Mouse (Mus musculus): ENCODE measurements around the gene Osgin1. TPM values are rescaled to one million over a fixed set of nuclear protein-coding genes. Genes with fewer than 3 reads are reported as not detected.
A peak's percentile ranks its signal among the peaks of the same experiment; 100 is the strongest.

Gene Osgin1
- 1 to 10 TPM; 3.1 to 4.2 TPM for total RNA-seq (2021)
- long read RNA-seq, experiment 1, partial matches to known transcripts, result 1 of 28 reads
- long read RNA-seq, experiment 1, other reads (novel, unspliced or antisense), result 23 of 28 reads
- long read RNA-seq, experiment 2, partial matches to known transcripts, result 0 of 11 reads
- long read RNA-seq, experiment 2, other reads (novel, unspliced or antisense), result 9 of 11 reads

- DNase-seq, result no peak
These were observed at the start of gene Osgin1 for GRCm38 (mm10) chr8:119433582-119434174. Gene Osgin1 (plus strand): TSS chr8:119434124.

GRCm38 (mm10) chr8:119384478-119384877 is 49.4 kb upstream of the Osgin1 start:
- DNase-seq, result peak; percentile 50 to 85

- no peak for DNase-seq
These were observed 48.1 kb upstream of the Osgin1 start for GRCm38 (mm10) chr8:119385854-119386253.

DNA sequence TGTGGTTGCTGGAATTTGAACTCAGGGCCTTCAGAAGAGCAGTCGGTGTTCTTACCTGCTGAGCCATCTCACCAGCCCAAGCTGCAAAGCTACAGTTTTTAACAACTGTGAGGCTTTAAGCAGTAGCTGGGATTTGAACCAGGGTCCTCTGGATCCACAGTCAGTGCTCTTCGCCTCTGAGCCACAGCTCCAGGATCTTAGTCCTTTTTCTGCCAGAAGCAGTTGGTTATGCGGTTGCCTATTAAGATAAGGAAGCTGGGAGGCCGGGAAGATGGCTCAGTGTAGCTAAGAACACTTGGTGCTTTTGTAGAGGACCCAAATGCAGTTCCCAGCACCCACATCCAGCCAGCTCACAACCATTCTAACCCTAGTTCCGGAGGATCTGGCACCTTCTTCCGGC is 46.9 kb upstream of the Osgin1 start:
- no peak for DNase-seq

DNA sequence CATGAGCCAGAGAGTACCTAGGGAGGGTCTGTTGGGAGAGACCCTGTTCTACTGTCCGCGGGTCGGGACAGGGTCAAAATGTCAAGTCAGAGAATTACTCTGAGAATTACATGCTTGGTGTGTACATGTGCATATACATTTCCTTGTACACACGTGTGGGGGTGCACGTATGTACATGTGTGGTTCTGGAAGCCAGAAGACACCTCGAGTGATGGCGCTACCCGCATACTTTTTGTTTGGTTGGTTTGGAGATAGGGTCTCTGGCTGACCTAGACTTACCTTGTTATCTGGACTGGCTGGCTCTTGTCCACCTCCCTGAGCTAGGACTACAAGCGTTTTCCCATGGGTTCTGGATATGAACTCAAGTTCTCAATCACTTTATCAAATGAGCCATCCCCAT is 39.8 kb upstream of the Osgin1 start:
- no peak for DNase-seq

GRCm38 (mm10) chr8:119394524-119395026 is 39.3 kb upstream of the Osgin1 start, which contains the start of gene Mlycd:
Gene Mlycd (plus strand): TSS chr8:119394878.
- peak; percentile 94 to 97 for DNase-seq

DNA sequence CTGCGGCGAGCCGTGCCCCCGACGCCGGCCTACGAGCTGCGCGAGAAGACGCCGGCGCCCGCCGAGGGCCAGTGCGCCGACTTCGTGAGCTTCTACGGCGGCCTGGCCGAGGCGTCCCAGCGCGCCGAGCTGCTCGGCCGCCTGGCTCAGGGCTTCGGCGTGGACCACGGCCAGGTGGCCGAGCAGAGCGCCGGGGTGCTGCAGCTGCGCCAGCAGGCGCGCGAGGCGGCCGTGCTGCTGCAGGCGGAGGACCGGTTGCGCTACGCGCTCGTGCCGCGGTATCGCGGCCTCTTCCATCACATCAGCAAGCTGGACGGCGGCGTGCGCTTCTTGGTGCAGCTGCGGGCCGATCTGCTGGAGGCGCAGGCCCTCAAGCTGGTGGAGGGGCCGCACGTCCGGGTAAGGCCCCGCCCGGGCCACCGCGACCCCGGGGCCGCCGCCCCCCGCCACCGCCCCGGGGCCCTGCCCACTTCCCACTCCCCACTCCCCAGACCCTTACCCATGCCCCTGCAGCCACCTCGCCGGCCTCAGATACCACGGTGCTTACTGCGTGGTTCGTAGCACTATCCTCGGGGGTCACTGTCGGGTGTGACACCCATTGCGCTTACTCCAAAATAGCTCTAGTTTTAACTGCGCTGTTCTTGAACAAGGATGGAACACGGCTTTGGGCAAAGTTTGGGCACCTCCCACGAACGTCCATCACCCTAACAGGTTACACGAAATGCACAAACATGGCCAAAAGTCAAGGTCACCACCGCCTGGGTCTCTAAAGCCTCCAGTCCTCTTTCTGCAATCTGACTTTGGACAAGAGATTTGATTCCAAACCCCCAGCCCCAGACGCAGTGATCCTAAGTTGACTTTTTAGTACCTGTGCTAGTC is 38.6 kb upstream of the Osgin1 start:
- peak in 1 of 2 experiments; percentile 34 for DNase-seq

DNA sequence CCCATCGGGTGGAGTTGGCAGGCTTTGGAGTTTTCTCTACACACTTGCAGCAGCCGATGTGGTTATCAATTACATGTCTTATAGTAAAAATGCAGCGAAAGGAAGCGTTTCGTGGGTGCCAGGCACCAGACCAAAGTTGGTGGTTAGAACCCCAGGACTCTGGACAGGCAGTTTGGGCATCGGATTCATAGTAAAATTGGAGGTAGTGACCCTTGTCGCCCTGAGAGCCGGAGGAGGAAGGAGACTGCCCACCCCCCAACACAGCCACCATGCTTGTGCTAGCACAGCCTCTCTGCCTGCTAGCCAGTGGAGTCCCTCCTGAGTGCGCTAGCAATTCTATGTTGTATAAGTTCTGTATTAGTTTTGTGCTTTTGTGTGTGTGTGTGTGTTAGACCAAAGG is 35.4 kb upstream of the Osgin1 start:
- DNase-seq, result peak in 1 of 2 experiments; percentile 36

- peak; percentile 77 to 84 for DNase-seq
These were observed 34.7 kb upstream of the Osgin1 start for GRCm38 (mm10) chr8:119399255-119399654.

- peak in 1 of 2 experiments; percentile 11 for DNase-seq
These were observed 33.7 kb upstream of the Osgin1 start for GRCm38 (mm10) chr8:119400122-119400671.

GRCm38 (mm10) chr8:119400904-119401303 is 33.0 kb upstream of the Osgin1 start:
- no peak for DNase-seq

DNA sequence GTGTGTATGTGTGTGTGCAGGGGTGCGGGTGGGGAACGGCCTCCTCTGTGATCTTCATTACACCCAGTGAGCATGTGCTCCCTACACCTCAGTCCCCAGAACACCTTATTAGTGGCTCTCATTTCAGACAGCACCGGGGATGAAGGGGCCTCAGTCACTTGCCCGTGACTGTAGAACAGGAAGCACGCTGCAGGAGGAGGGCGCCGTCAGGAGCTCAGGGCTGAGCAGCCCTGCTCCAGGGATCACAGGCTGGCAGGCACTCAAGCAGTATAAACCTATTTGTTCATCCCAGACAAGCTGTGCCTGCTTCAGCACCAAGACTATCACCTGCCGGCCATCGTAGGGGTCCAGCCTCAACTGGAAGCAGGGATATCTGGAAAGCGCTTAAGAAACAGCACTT is 30.0 kb upstream of the Osgin1 start:
- DNase-seq, result peak in 1 of 2 experiments; percentile 1

GRCm38 (mm10) chr8:119404648-119405047 is 29.3 kb upstream of the Osgin1 start:
- DNase-seq, result no peak

- DNase-seq, result no peak
These were observed 25.6 kb upstream of the Osgin1 start for GRCm38 (mm10) chr8:119408311-119408710.

GRCm38 (mm10) chr8:119412037-119412734 is 21.7 kb upstream of the Osgin1 start:
- DNase-seq, result no peak

DNA sequence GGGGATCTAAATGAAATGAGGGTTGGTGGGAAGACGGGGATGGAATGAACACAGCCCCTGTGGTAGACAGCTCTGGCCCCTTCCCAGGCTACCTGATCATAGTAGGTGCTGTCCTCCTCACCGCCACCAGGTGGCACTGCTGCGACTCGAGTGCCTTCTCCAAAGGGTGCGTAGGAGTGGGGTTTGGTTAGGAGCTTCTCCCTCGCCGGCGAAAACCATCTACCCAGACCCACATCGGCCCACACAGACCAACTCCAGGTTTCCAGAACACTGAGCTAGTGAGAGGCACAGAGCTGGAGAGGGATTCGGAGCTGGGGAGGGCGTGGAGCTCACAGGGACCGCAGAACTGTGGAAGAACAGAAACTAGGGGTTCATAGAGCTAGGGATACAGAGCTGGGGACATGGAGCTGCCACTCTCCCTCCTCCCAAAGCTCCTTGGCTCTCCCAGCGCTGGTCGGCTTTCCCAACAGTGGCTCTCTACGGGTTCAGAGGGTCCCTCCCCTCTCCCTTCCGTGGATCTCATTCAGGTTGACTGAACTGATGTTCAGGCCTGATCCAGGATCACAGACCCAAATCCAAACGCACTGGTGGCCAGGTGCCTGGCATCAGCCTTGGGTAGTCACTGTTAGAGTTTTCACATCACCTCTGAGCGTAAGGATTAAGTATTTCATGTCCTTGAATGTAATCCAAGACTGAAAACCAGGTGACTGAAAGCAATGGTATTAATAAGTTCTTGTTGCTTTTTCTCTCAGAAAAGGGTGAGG is 21.0 kb upstream of the Osgin1 start:
- DNase-seq, result peak; percentile 76 to 89

DNA sequence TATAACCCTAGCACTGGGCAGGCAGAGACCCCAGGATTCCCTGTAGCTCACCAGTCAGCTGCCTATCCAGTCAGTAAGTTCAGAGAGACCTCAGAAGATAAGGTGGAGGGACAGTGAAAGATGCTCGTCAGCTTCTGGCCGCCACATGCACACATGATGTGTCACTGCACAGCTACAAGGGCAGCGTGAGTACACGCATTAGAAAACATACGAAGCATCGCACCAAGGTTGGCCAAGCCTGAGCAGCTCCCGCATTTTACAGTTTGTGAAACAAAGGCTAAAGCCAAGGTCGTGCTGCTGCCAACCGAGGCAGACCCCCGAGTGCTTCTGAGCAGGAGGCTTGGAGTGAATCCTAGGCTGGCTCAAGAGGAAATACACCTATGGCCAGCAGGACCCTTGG is 20.3 kb upstream of the Osgin1 start:
- DNase-seq, result no peak

DNA sequence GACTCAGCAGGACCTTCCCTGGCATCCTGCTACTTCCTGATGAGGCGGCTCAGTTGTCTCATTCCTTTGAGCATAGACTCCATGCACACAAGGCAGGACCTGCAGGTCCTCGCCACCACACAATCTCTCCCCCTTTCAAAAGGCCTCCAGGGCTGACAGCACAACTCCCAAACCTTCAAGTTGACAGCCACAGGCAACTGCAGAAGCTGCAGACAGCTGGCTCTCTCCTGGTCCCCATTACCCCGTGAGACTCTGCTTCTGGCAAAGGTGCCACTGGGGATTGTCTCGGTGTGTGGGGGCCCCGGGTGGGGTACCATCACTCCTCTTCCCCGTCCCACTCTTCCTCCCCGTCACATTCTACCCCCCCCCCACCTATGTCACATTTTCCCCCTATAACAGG is 13.6 kb upstream of the Osgin1 start:
- no peak for DNase-seq

- DNase-seq, result no peak
These were observed 12.3 kb upstream of the Osgin1 start for GRCm38 (mm10) chr8:119421603-119422122.

DNA sequence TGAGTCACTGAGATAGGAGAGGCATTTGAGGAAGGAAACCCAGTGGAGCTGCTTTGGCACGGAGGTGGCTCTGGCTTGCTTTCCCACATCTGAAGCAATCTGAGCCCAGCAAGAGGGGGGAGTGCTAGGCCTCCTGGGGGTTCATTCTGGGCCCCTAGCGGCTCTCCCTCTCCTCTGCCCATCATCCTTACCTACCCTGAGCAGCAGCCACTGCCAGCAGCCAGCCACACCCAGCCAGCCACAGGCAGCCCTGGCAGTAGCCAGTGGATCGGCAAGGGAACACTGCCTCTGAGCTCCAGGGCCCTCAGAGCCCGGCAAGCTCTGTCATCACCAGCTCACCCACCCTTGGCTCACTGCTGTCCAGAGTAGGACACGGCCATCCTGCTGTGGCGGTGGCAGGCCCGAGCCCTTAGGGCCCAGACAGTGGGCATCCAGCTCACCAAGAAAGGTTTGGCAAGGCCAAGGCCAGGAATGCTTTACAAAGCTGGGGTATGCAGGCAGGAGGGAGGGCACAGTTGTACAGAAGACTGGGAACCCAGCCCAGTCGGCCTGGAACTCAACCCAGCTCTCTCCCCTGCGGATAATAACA is 11.7 kb upstream of the Osgin1 start:
- peak; percentile 61 to 70 for DNase-seq

Data from heart, adult 18-20 months (tissue).